Mouse (Mus musculus) adrenal gland, adult 8-10 months (tissue): ENCODE measurements around the gene Gm5294. TPM values are rescaled to one million over a fixed set of nuclear protein-coding genes. Genes with fewer than 3 reads are reported as not detected.

Source experiments
- DNase-seq: peaks from one replicate; pipeline ENCODE4 v3.0.0; 2022
- total RNA-seq, 4 experiments: library from RNA; stranded (reverse); gene quantifications; 2 replicates each; pipeline ENCODE4 v1.2.4; 2022

The Gm5294 gene
- total RNA-seq, 4 experiments from 2014 or later = not detected

DNA sequence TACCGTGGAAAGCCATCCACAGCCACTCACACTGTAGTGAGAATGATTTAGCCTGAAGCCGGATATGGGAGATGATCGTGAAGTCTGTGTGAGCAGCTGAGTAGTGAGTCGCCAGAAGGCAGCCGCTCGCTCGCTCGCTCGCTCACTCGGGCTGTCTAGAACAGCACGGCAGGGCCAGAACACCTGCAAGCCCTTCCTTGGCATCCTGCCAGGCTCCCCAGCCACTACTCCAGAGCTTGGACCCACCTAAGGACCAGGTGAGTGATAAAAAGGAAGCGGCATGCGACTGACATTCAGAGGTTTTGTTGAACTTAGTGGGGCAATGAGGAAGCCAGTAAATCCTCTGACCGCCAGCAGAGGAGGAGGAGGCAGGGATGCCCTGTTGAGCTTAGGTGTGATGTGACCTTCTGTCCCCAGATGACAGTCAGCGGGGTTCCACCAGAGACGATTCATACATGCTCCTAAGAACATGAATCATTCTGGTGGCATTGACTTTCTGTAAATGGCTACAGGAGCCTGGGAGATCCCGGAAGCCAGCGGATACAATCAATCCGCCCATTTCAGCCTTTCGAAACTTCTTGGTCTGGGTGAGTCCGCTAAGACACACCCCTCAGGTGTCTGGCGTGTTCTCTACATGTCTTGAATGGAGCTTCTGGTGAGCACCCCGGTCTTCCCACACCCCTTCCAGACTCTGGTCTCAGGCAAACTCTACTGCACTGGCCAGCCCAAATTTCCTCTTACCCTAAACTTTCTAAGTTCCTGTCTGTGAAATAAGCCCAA lies 30.0 kb downstream of the Gm5294 start:
- DNase-seq = no peak

- no peak for DNase-seq
These were observed 30.6 kb downstream of the Gm5294 start for GRCm38 (mm10) chr5:138850462-138850844.

GRCm38 (mm10) chr5:138851296-138851780 lies 31.5 kb downstream of the Gm5294 start:
- DNase-seq = no peak

GRCm38 (mm10) chr5:138852151-138852550 lies 32.3 kb downstream of the Gm5294 start:
- no peak for DNase-seq

- DNase-seq = no peak
These were observed 33.5 kb downstream of the Gm5294 start for GRCm38 (mm10) chr5:138853349-138853748.

GRCm38 (mm10) chr5:138857010-138857617 lies 37.2 kb downstream of the Gm5294 start:
- DNase-seq = peak; percentile 65

GRCm38 (mm10) chr5:138857811-138858251 lies 38.0 kb downstream of the Gm5294 start:
- DNase-seq = peak; percentile 71

GRCm38 (mm10) chr5:138863681-138864146 lies 43.8 kb downstream of the Gm5294 start:
- no peak for DNase-seq

GRCm38 (mm10) chr5:138864166-138864565 lies 44.3 kb downstream of the Gm5294 start:
- DNase-seq = no peak

- no peak for DNase-seq
These were observed 45.0 kb downstream of the Gm5294 start for GRCm38 (mm10) chr5:138864880-138865279.

DNA sequence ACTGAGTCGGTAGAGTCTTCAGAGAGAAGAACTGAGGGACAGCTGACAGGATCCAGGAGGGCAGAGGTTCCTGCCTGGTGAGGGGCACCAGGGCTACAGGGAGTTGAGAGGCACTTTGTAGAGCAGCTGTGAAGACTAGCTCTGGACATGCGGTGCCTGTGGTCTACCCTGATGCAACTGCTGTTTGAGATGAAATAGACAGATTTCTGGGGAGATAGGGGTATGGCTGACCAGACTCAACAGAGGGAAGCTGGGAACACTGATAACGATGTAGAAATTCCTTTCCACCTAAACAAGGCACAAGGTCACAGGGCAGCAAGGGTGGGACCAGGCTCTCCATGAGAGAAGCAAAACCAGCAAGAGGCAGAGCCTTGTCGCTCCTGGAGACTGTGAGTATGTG lies 45.8 kb downstream of the Gm5294 start:
- DNase-seq = no peak

Other genes with a start within 250 kb of the Gm5294 start
- gene Zfp68, start 200.3 kb upstream of the Gm5294 start, total RNA-seq = 10 to 100 TPM; 17.7 to 29.5 (median 25.2) TPM
- 10 to 100 TPM in 2 of 4 experiments, 1 to 10 TPM in 2; 5.4 to 11.9 (median 9.6) TPM for gene A430033K04Rik, start 197.2 kb upstream of the Gm5294 start, total RNA-seq
- 10 to 100 TPM; 12.4 to 43.6 (median 20.6) TPM for gene Fam20c, start 65.6 kb upstream of the Gm5294 start, total RNA-seq
- gene Pdgfa, start 177.3 kb downstream of the Gm5294 start, total RNA-seq = 10 to 100 TPM; 25.6 to 51.6 (median 36.7) TPM